Mouse (Mus musculus) megakaryocyte, embryonic 14.5 days (primary cell): ENCODE data around the gene Il27.

Experiments
- FLI1 ChIP-seq: IDR thresholded peaks from 2 replicates; pipeline ENCODE4 v1.6.1; 2012; ENCODE audit warnings: low read length, inconsistent platforms, mixed read lengths
- GATA1 ChIP-seq: IDR thresholded peaks from 3 replicates; pipeline ENCODE4 v1.6.1; 2012; ENCODE audit warnings: mixed read lengths, low read length, inconsistent platforms, borderline replicate concordance

DNA sequence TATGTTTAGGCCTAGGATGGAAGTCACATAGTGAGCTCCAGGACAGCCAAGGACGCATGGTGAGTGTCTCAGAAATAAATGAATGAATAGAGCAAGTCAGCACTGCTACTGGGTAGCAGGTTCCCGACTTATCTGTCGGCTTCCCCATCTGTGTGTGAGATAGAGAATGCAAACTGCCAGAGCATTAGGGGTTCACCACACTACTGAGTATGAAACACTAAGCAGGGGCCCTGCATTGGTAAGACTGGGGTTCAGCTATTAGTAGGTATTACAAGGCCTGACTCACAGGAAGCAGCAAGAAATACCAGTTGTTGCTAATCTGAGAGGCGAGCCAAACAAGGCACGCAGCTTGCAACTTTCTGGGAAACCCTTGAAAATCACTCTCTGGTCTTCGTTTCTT is 4.2 kb upstream of the Il27 start:
- TF ChIP-seq GATA1 (no peak), FLI1 (no peak)
